Mouse (Mus musculus): Measurements from ENCODE around the gene Rragc.
"Not testable (repeated sequence)": the region's sequence is repeated elsewhere in the genome, so short reads cannot be mapped to it uniquely, and the experiment has no call there.

Rragc gene

GRCm38 (mm10) chr4:123916748-123917547 lies at the start of gene Rragc:
Gene Rragc (plus strand): TSS chr4:123917446.
- ATAC-seq (ENCODE audit: insufficient number of reproducible peaks, low FRiP score, low TSS enrichment): peak; percentile 97

- ATAC-seq (ENCODE audit: insufficient number of reproducible peaks, low FRiP score, low TSS enrichment): no peak
Measured at GRCm38 (mm10) chr4:123893726-123894125, 23.5 kb upstream of the Rragc start.

- no peak for ATAC-seq (ENCODE audit: insufficient number of reproducible peaks, low FRiP score, low TSS enrichment)
Measured at GRCm38 (mm10) chr4:123894295-123894694, 23.0 kb upstream of the Rragc start.

GRCm38 (mm10) chr4:123898696-123899095 lies 18.6 kb upstream of the Rragc start:
- ATAC-seq (ENCODE audit: insufficient number of reproducible peaks, low FRiP score, low TSS enrichment): no peak

- no peak for ATAC-seq (ENCODE audit: insufficient number of reproducible peaks, low FRiP score, low TSS enrichment)
Measured at GRCm38 (mm10) chr4:123903432-123903831, 13.8 kb upstream of the Rragc start.

- ATAC-seq (ENCODE audit: insufficient number of reproducible peaks, low FRiP score, low TSS enrichment): peak; percentile 100
Measured at GRCm38 (mm10) chr4:123904333-123905125, 12.7 kb upstream of the Rragc start, which contains the start of gene Mycbp. Gene Mycbp (plus strand): TSS chr4:123904832.

- ATAC-seq (ENCODE audit: insufficient number of reproducible peaks, low FRiP score, low TSS enrichment): no peak
Measured at GRCm38 (mm10) chr4:123905126-123905668, 12.0 kb upstream of the Rragc start.

- no peak for ATAC-seq (ENCODE audit: insufficient number of reproducible peaks, low FRiP score, low TSS enrichment)
Measured at GRCm38 (mm10) chr4:123911503-123911902, 5.7 kb upstream of the Rragc start.

GRCm38 (mm10) chr4:123912431-123912830 lies 4.8 kb upstream of the Rragc start:
- ATAC-seq (ENCODE audit: insufficient number of reproducible peaks, low FRiP score, low TSS enrichment): no peak

- peak; percentile 29; the same call in 1 of the 2 replicates for ATAC-seq (ENCODE audit: insufficient number of reproducible peaks, low FRiP score, low TSS enrichment)
Measured at GRCm38 (mm10) chr4:123917548-123918140, 398 bp downstream of the Rragc start, which contains the start of gene 4930535I16Rik. Gene 4930535I16Rik (minus strand): TSS chr4:123918022.

- no peak for ATAC-seq (ENCODE audit: insufficient number of reproducible peaks, low FRiP score, low TSS enrichment)
Measured at GRCm38 (mm10) chr4:123918851-123919250, 1.6 kb downstream of the Rragc start.

GRCm38 (mm10) chr4:123921055-123921565 lies 3.9 kb downstream of the Rragc start:
- no peak for ATAC-seq (ENCODE audit: insufficient number of reproducible peaks, low FRiP score, low TSS enrichment)

GRCm38 (mm10) chr4:123927961-123928360 lies 10.7 kb downstream of the Rragc start:
- ATAC-seq (ENCODE audit: insufficient number of reproducible peaks, low FRiP score, low TSS enrichment): no peak

- no peak for ATAC-seq (ENCODE audit: insufficient number of reproducible peaks, low FRiP score, low TSS enrichment)
Measured at GRCm38 (mm10) chr4:123929994-123930393, 12.7 kb downstream of the Rragc start.

- no peak for ATAC-seq (ENCODE audit: insufficient number of reproducible peaks, low FRiP score, low TSS enrichment)
Measured at GRCm38 (mm10) chr4:123934306-123934705, 17.1 kb downstream of the Rragc start.

- ATAC-seq (ENCODE audit: insufficient number of reproducible peaks, low FRiP score, low TSS enrichment): no peak
Measured at GRCm38 (mm10) chr4:123936059-123936458, 18.8 kb downstream of the Rragc start.

- ATAC-seq (ENCODE audit: insufficient number of reproducible peaks, low FRiP score, low TSS enrichment): no peak
Measured at GRCm38 (mm10) chr4:123939838-123940237, 22.6 kb downstream of the Rragc start.

GRCm38 (mm10) chr4:123940878-123941277 lies 23.6 kb downstream of the Rragc start:
- not testable (repeated sequence) for ATAC-seq (ENCODE audit: insufficient number of reproducible peaks, low FRiP score, low TSS enrichment)

GRCm38 (mm10) chr4:123946701-123947100 lies 29.5 kb downstream of the Rragc start:
- no peak for ATAC-seq (ENCODE audit: insufficient number of reproducible peaks, low FRiP score, low TSS enrichment)

- no peak for ATAC-seq (ENCODE audit: insufficient number of reproducible peaks, low FRiP score, low TSS enrichment)
Measured at GRCm38 (mm10) chr4:123947149-123947548, 29.9 kb downstream of the Rragc start.
